Mouse (Mus musculus): ENCODE measurements around the gene Vps45.

DNA sequence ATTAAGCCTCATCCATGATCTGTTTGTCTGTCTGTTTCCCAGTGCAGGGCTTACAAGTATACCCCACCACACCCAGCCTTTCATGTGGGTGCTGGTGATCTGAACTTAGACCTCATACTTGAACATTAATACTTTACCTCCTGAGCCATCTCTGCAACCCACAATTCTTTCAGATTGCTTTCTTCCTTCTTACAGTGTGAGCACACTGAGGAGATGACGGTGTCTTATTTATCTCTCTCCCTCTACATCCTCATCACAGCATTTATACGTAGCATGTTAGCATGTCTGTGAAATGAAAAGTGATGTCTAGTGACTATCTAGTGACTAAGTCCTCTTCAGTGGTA is 17.6 kb downstream of the Vps45 start:
- TF ChIP-seq EP300 (IDR thresholded peaks at IDR 0.05; ENCODE audit: insufficient read depth, low read depth, low read length) (no peak), POLR2A (IDR thresholded peaks at IDR 0.05; ENCODE audit: insufficient read depth, low read length) (no peak)

Data from ES-Bruce4 (cell line).